Mouse (Mus musculus) R1 (cell line): ENCODE results near the gene Sfmbt1.

Experiments used
- DNase-seq: peaks from one replicate; pipeline ENCODE4 v3.0.0-alpha.2; 2018; ENCODE audit warnings: low read depth, low spot score

Sfmbt1 gene

DNA sequence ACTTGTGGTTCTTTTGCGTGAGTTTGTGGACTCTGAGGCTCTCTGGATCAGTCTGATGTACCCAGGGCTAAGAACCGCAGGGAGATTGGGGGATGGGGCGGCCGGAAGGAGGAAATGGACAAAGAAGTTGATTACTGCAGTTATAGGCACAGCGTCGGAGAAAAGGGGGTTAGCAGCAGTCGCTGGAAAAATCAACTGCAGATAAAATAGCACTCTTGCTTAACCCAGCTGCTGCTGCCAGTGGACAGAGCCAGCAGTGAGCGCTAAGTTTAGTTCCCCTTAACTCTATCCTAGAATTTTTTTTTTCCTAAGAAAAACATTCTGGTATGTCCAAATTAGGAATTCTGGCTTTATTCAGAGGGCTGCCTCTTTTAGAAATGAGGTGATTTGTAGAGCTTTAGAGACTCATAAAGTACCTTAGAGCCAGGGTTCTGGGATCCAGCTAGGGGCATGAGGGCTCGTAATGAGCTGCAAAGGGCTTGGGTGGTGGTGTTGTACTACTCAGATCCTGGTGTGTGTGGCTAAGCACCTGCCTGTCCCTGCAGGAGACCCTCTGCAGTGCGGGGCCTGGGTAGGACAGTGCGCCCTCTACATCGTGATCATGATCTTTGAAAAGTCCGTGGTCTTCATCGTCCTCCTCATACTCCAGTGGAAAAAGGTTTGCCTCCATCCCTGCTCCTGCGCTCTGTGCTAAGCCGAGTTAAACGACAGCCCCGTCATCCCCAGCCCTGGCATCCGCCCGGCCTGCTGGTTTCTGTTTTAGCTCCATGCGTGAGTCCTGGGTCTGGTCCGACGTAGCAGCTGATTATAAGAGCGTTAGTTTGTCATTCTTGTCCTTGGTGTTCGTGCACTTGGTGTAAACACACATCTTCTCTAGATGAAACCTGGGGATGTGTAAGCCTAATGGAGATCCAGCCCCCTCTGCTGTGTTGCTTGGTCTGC, 155.8 kb downstream of the Sfmbt1 start:
- DNase-seq = no peak
